Mouse (Mus musculus) lung, postnatal 0 days (tissue): ENCODE results near the gene H1fx.

ENCODE experiments used
- CTCF ChIP-seq: IDR thresholded peaks from 2 replicates; pipeline ENCODE4 v1.5.1; 2016; ENCODE audit warnings: antibody characterized with exemption, mild to moderate bottlenecking
- EP300 ChIP-seq: IDR thresholded peaks from 2 replicates; pipeline ENCODE4 v1.6.1; 2016; ENCODE audit warnings: antibody characterized with exemption, mild to moderate bottlenecking, control low read depth

GRCm38 (mm10) chr6:88023316-88023890 is 42.0 kb upstream of the H1fx start:
- TF ChIP-seq EP300 (no peak), CTCF (no peak)
